Mouse (Mus musculus): ENCODE data around the gene Wdfy4. TPM values are rescaled to one million over a fixed set of nuclear protein-coding genes. Genes with fewer than 3 reads are reported as not detected.

Wdfy4 gene
- polyA plus RNA-seq, 1 experiment from 2014 or later = 0.22 TPM

- ATAC-seq (ENCODE audit: insufficient number of reproducible peaks, insufficient read depth, low FRiP score, low TSS enrichment, low read depth) = no peak
- 64% methylated on average over 7 of the region's 7 CpGs for WGBS
- Histone ChIP-seq H3K4me1 (no peaks in the 10 kb centered on the region), H3K9ac (no peak overlapping the region), H3K27ac (no peak overlapping the region), H3K36me3 (no peaks in the 10 kb centered on the region), H3K27me3 (no peaks in the 10 kb centered on the region), H3K9me3 (no peaks in the 10 kb centered on the region), H3K4me3 (no peak overlapping the region), H3K4me2 (no peak overlapping the region)
Measured at GRCm38 (mm10) chr14:33131044-33131758, 54.1 kb downstream of the Wdfy4 start.

- H3K9me3 ChIP-seq = no peaks in the 10 kb centered on the region
- 61% methylated on average over 1 of the region's 1 CpGs for WGBS
- no peaks in the 10 kb centered on the region for H3K27me3 ChIP-seq
- H3K4me3 ChIP-seq = no peak overlapping the region
- no peak for ATAC-seq (ENCODE audit: insufficient number of reproducible peaks, insufficient read depth, low FRiP score, low TSS enrichment, low read depth)
- no peaks in the 10 kb centered on the region for H3K36me3 ChIP-seq
- no peak overlapping the region for H3K9ac ChIP-seq
- no peak overlapping the region for H3K4me2 ChIP-seq
- no peak overlapping the region for H3K27ac ChIP-seq
- no peaks in the 10 kb centered on the region for H3K4me1 ChIP-seq
Measured at GRCm38 (mm10) chr14:33116590-33116989, 68.7 kb downstream of the Wdfy4 start.

GRCm38 (mm10) chr14:33104809-33105208 lies 80.5 kb downstream of the Wdfy4 start:
- Histone ChIP-seq H3K9ac (no peak overlapping the region), H3K36me3 (no peaks in the 10 kb centered on the region), H3K4me1 (no peaks in the 10 kb centered on the region), H3K27ac (no peak overlapping the region), H3K4me3 (no peak overlapping the region), H3K4me2 (no peak overlapping the region), H3K27me3 (no peaks in the 10 kb centered on the region), H3K9me3 (no peaks in the 10 kb centered on the region)
- WGBS = 69% methylated on average over 3 of the region's 3 CpGs
- no peak for ATAC-seq (ENCODE audit: insufficient number of reproducible peaks, insufficient read depth, low FRiP score, low TSS enrichment, low read depth)

- Histone ChIP-seq H3K9ac (no peak overlapping the region), H3K27me3 (no peaks in the 10 kb centered on the region), H3K9me3 (no peaks in the 10 kb centered on the region), H3K4me2 (no peak overlapping the region), H3K27ac (no peak overlapping the region), H3K36me3 (no peaks in the 10 kb centered on the region), H3K4me1 (no peaks in the 10 kb centered on the region), H3K4me3 (no peak overlapping the region)
- no peak for ATAC-seq (ENCODE audit: insufficient number of reproducible peaks, insufficient read depth, low FRiP score, low TSS enrichment, low read depth)
- 47% methylated on average over 2 of the region's 2 CpGs for WGBS
Measured at GRCm38 (mm10) chr14:33101609-33102008, 83.7 kb downstream of the Wdfy4 start.

- H3K4me3 ChIP-seq = no peak overlapping the region
- H3K9ac ChIP-seq = no peak overlapping the region
- no peaks in the 10 kb centered on the region for H3K36me3 ChIP-seq
- no peak overlapping the region for H3K4me2 ChIP-seq
- H3K27me3 ChIP-seq = no peaks in the 10 kb centered on the region
- H3K27ac ChIP-seq = no peak overlapping the region
- WGBS = 76% methylated on average over 5 of the region's 5 CpGs
- no peaks in the 10 kb centered on the region for H3K4me1 ChIP-seq
- no peak for ATAC-seq (ENCODE audit: insufficient number of reproducible peaks, insufficient read depth, low FRiP score, low TSS enrichment, low read depth)
- no peaks in the 10 kb centered on the region for H3K9me3 ChIP-seq
Measured at GRCm38 (mm10) chr14:33099926-33100325, 85.4 kb downstream of the Wdfy4 start.

- Histone ChIP-seq H3K4me2 (no peak overlapping the region), H3K4me3 (no peak overlapping the region), H3K9ac (no peak overlapping the region), H3K27me3 (no peaks in the 10 kb centered on the region), H3K9me3 (no peaks in the 10 kb centered on the region), H3K4me1 (no peaks in the 10 kb centered on the region), H3K36me3 (no peaks in the 10 kb centered on the region), H3K27ac (no peak overlapping the region)
- ATAC-seq (ENCODE audit: insufficient number of reproducible peaks, insufficient read depth, low FRiP score, low TSS enrichment, low read depth) = no peak
- 57% methylated on average over 7 of the region's 7 CpGs for WGBS
Measured at GRCm38 (mm10) chr14:33099111-33099510, 86.2 kb downstream of the Wdfy4 start.

GRCm38 (mm10) chr14:33096462-33096861 lies 88.8 kb downstream of the Wdfy4 start:
- ATAC-seq (ENCODE audit: insufficient number of reproducible peaks, insufficient read depth, low FRiP score, low TSS enrichment, low read depth) = no peak
- Histone ChIP-seq H3K9ac (no peak overlapping the region), H3K4me2 (no peak overlapping the region), H3K9me3 (no peaks in the 10 kb centered on the region), H3K27me3 (no peaks in the 10 kb centered on the region), H3K4me1 (no peaks in the 10 kb centered on the region), H3K27ac (no peak overlapping the region), H3K36me3 (no peaks in the 10 kb centered on the region), H3K4me3 (no peak overlapping the region)
- 79% methylated on average over 5 of the region's 5 CpGs for WGBS

- ATAC-seq (ENCODE audit: insufficient number of reproducible peaks, insufficient read depth, low FRiP score, low TSS enrichment, low read depth) = no peak
- H3K9ac ChIP-seq = no peak overlapping the region
- H3K4me3 ChIP-seq = no peak overlapping the region
- no peaks in the 10 kb centered on the region for H3K36me3 ChIP-seq
- H3K4me1 ChIP-seq = no peaks in the 10 kb centered on the region
- H3K27me3 ChIP-seq = no peaks in the 10 kb centered on the region
- H3K9me3 ChIP-seq = no peaks in the 10 kb centered on the region
- no peak overlapping the region for H3K4me2 ChIP-seq
- WGBS = 80% methylated on average over 8 of the region's 8 CpGs
- no peak overlapping the region for H3K27ac ChIP-seq
Measured at GRCm38 (mm10) chr14:33083326-33083725, 102.0 kb downstream of the Wdfy4 start.

- no peak for ATAC-seq (ENCODE audit: insufficient number of reproducible peaks, insufficient read depth, low FRiP score, low TSS enrichment, low read depth)
- no peak overlapping the region for H3K4me2 ChIP-seq
- 62% methylated on average over 1 of the region's 1 CpGs for WGBS
Measured at GRCm38 (mm10) chr14:33082301-33082700, 103.0 kb downstream of the Wdfy4 start.

GRCm38 (mm10) chr14:33081370-33081860 lies 103.9 kb downstream of the Wdfy4 start:
- Histone ChIP-seq H3K36me3 (no peaks in the 10 kb centered on the region), H3K9ac (no peak overlapping the region), H3K9me3 (no peaks in the 10 kb centered on the region), H3K27me3 (no peaks in the 10 kb centered on the region), H3K4me3 (no peak overlapping the region), H3K4me1 (no peaks in the 10 kb centered on the region), H3K27ac (no peak overlapping the region), H3K4me2 (no peak overlapping the region)
- ATAC-seq (ENCODE audit: insufficient number of reproducible peaks, insufficient read depth, low FRiP score, low TSS enrichment, low read depth) = no peak
- WGBS = 87% methylated on average over 6 of the region's 6 CpGs

More at GRCm38 (mm10) chr14:33082301-33082700, 103.0 kb downstream of the Wdfy4 start:
- no peak overlapping the region for H3K27ac ChIP-seq
- H3K9me3 ChIP-seq = no peaks in the 10 kb centered on the region
- H3K4me1 ChIP-seq = no peaks in the 10 kb centered on the region
- H3K27me3 ChIP-seq = no peaks in the 10 kb centered on the region
- no peak overlapping the region for H3K4me3 ChIP-seq
- no peak overlapping the region for H3K9ac ChIP-seq
- no peaks in the 10 kb centered on the region for H3K36me3 ChIP-seq

GRCm38 (mm10) chr14:33078596-33078995 lies 106.7 kb downstream of the Wdfy4 start:
- no peak for ATAC-seq (ENCODE audit: insufficient number of reproducible peaks, insufficient read depth, low FRiP score, low TSS enrichment, low read depth)
- 95% methylated on average over 6 of the region's 6 CpGs for WGBS

GRCm38 (mm10) chr14:33078110-33078509 lies 107.2 kb downstream of the Wdfy4 start:
- no peak overlapping the region for H3K4me3 ChIP-seq
- H3K36me3 ChIP-seq = no peaks in the 10 kb centered on the region
- H3K4me2 ChIP-seq = no peak overlapping the region
- H3K4me1 ChIP-seq = no peaks in the 10 kb centered on the region
- WGBS = 77% methylated on average over 6 of the region's 6 CpGs
- H3K9me3 ChIP-seq = no peaks in the 10 kb centered on the region
- ATAC-seq (ENCODE audit: insufficient number of reproducible peaks, insufficient read depth, low FRiP score, low TSS enrichment, low read depth) = no peak
- H3K27me3 ChIP-seq = no peaks in the 10 kb centered on the region
- no peak overlapping the region for H3K9ac ChIP-seq
- no peak overlapping the region for H3K27ac ChIP-seq

More at GRCm38 (mm10) chr14:33078596-33078995, 106.7 kb downstream of the Wdfy4 start:
- Histone ChIP-seq H3K36me3 (no peaks in the 10 kb centered on the region), H3K9me3 (no peaks in the 10 kb centered on the region), H3K9ac (no peak overlapping the region), H3K27me3 (no peaks in the 10 kb centered on the region), H3K27ac (no peak overlapping the region), H3K4me3 (no peak overlapping the region), H3K4me1 (no peaks in the 10 kb centered on the region), H3K4me2 (no peak overlapping the region)

All from embryonic facial prominence, embryonic 13.5 days (tissue).